Mouse (Mus musculus): ENCODE results near the gene Nmrk2. TPM values are rescaled to one million over a fixed set of nuclear protein-coding genes. Genes with fewer than 3 reads are reported as not detected.
A peak's percentile ranks its signal among the peaks of the same experiment; 100 is the strongest.

Nmrk2 gene
- polyA plus RNA-seq, 1 experiment from 2014 or later: not detected

- peaks cover 16% of the 10 kb centered on the region; the same call in 1 of the 2 replicates for H3K36me3 ChIP-seq (ENCODE audit: control insufficient read depth, insufficient read depth, low read length)
- H3K9ac ChIP-seq (ENCODE audit: low read depth, low read length): peak overlapping the region; percentile 84
- peak overlapping the region; percentile 86; the same call in 1 of the 2 replicates for H3K27ac ChIP-seq (ENCODE audit: low read depth, low read length)
- peak overlapping the region; percentile 61 for H3K4me3 ChIP-seq (ENCODE audit: low read length)
- H3K27me3 ChIP-seq (ENCODE audit: control insufficient read depth, insufficient read depth, low read length): peaks cover 33% of the 10 kb centered on the region
- H3K4me1 ChIP-seq (ENCODE audit: control insufficient read depth, insufficient read depth, low read length): peaks cover 12% of the 10 kb centered on the region
- peak; percentile 81 for ATAC-seq (ENCODE audit: low FRiP score, low TSS enrichment)
- H3K9me3 ChIP-seq (ENCODE audit: control insufficient read depth, low read length): no peaks in the 10 kb centered on the region
- H3K4me2 ChIP-seq (replicated peaks; ENCODE audit: low read depth, low read length): peak overlapping the region; percentile 91
- under 1% methylated on average over 89 of the region's 93 CpGs for WGBS
Observed at GRCm38 (mm10) chr10:81192270-81192967, 9.4 kb downstream of the Nmrk2 start.

GRCm38 (mm10) chr10:81191342-81191982 lies 10.4 kb downstream of the Nmrk2 start:
- Histone ChIP-seq H3K9me3 (ENCODE audit: control insufficient read depth, low read length) (no peaks in the 10 kb centered on the region), H3K36me3 (ENCODE audit: control insufficient read depth, insufficient read depth, low read length) (peaks cover 23% of the 10 kb centered on the region; the same call in 1 of the 2 replicates), H3K4me3 (ENCODE audit: low read length) (no peak overlapping the region), H3K4me1 (ENCODE audit: control insufficient read depth, insufficient read depth, low read length) (peaks cover 12% of the 10 kb centered on the region), H3K27me3 (ENCODE audit: control insufficient read depth, insufficient read depth, low read length) (peaks cover 29% of the 10 kb centered on the region), H3K27ac (ENCODE audit: low read depth, low read length) (no peak overlapping the region; the same call in 1 of the 2 replicates), H3K9ac (ENCODE audit: low read depth, low read length) (no peak overlapping the region), H3K4me2 (replicated peaks; ENCODE audit: low read depth, low read length) (peak overlapping the region; percentile 91; the same call in 1 of the 2 replicates)
- WGBS: 84% methylated on average over 18 of the region's 18 CpGs
- ATAC-seq (ENCODE audit: low FRiP score, low TSS enrichment): no peak

GRCm38 (mm10) chr10:81190912-81191321 lies 10.9 kb downstream of the Nmrk2 start:
- Histone ChIP-seq H3K4me1 (ENCODE audit: control insufficient read depth, insufficient read depth, low read length) (peaks cover 12% of the 10 kb centered on the region), H3K4me3 (ENCODE audit: low read length) (no peak overlapping the region), H3K36me3 (ENCODE audit: control insufficient read depth, insufficient read depth, low read length) (peaks cover 23% of the 10 kb centered on the region; the same call in 1 of the 2 replicates), H3K9ac (ENCODE audit: low read depth, low read length) (no peak overlapping the region), H3K9me3 (ENCODE audit: control insufficient read depth, low read length) (no peaks in the 10 kb centered on the region), H3K27me3 (ENCODE audit: control insufficient read depth, insufficient read depth, low read length) (peaks cover 27% of the 10 kb centered on the region), H3K27ac (ENCODE audit: low read depth, low read length) (no peak overlapping the region), H3K4me2 (replicated peaks; ENCODE audit: low read depth, low read length) (no peak overlapping the region)
- 72% methylated on average over 6 of the region's 6 CpGs for WGBS
- ATAC-seq (ENCODE audit: low FRiP score, low TSS enrichment): 0 out of 2 replicates have a peak, but pooled peaks have one; percentile 7

- peaks cover 22% of the 10 kb centered on the region for H3K27me3 ChIP-seq (ENCODE audit: control insufficient read depth, insufficient read depth, low read length)
- no peaks in the 10 kb centered on the region for H3K9me3 ChIP-seq (ENCODE audit: control insufficient read depth, low read length)
- no peak overlapping the region for H3K27ac ChIP-seq (ENCODE audit: low read depth, low read length)
- WGBS: 75% methylated on average over 31 of the region's 31 CpGs
- no peak for ATAC-seq (ENCODE audit: low FRiP score, low TSS enrichment)
- H3K36me3 ChIP-seq (ENCODE audit: control insufficient read depth, insufficient read depth, low read length): peaks cover 27% of the 10 kb centered on the region; the same call in 1 of the 2 replicates
- no peak overlapping the region for H3K9ac ChIP-seq (ENCODE audit: low read depth, low read length)
- H3K4me2 ChIP-seq (replicated peaks; ENCODE audit: low read depth, low read length): no peak overlapping the region
- H3K4me3 ChIP-seq (ENCODE audit: low read length): no peak overlapping the region
- peaks cover 12% of the 10 kb centered on the region for H3K4me1 ChIP-seq (ENCODE audit: control insufficient read depth, insufficient read depth, low read length)
Observed at GRCm38 (mm10) chr10:81190236-81190911, 11.5 kb downstream of the Nmrk2 start.

- 84% methylated on average over 26 of the region's 26 CpGs for WGBS
- ATAC-seq (ENCODE audit: low FRiP score, low TSS enrichment): no peak
- Histone ChIP-seq H3K27ac (ENCODE audit: low read depth, low read length) (no peak overlapping the region), H3K4me3 (ENCODE audit: low read length) (no peak overlapping the region), H3K27me3 (ENCODE audit: control insufficient read depth, insufficient read depth, low read length) (peaks cover 16% of the 10 kb centered on the region; the same call in 1 of the 2 replicates), H3K4me2 (replicated peaks; ENCODE audit: low read depth, low read length) (no peak overlapping the region), H3K4me1 (ENCODE audit: control insufficient read depth, insufficient read depth, low read length) (peaks cover 15% of the 10 kb centered on the region), H3K9me3 (ENCODE audit: control insufficient read depth, low read length) (no peaks in the 10 kb centered on the region), H3K36me3 (ENCODE audit: control insufficient read depth, insufficient read depth, low read length) (peaks cover 32% of the 10 kb centered on the region; the same call in 1 of the 2 replicates), H3K9ac (ENCODE audit: low read depth, low read length) (no peak overlapping the region)
Observed at GRCm38 (mm10) chr10:81189821-81190220, 12.0 kb downstream of the Nmrk2 start.

- Histone ChIP-seq H3K4me1 (ENCODE audit: control insufficient read depth, insufficient read depth, low read length) (peaks cover 14% of the 10 kb centered on the region), H3K27ac (ENCODE audit: low read depth, low read length) (no peak overlapping the region), H3K27me3 (ENCODE audit: control insufficient read depth, insufficient read depth, low read length) (no peaks in the 10 kb centered on the region), H3K9me3 (ENCODE audit: control insufficient read depth, low read length) (no peaks in the 10 kb centered on the region), H3K36me3 (ENCODE audit: control insufficient read depth, insufficient read depth, low read length) (peaks cover 38% of the 10 kb centered on the region), H3K9ac (ENCODE audit: low read depth, low read length) (no peak overlapping the region), H3K4me2 (replicated peaks; ENCODE audit: low read depth, low read length) (no peak overlapping the region), H3K4me3 (ENCODE audit: low read length) (no peak overlapping the region)
- WGBS: 93% methylated on average over 9 of the region's 9 CpGs
- ATAC-seq (ENCODE audit: low FRiP score, low TSS enrichment): no peak
Observed at GRCm38 (mm10) chr10:81187161-81187560, 14.7 kb downstream of the Nmrk2 start.

- Histone ChIP-seq H3K4me2 (replicated peaks; ENCODE audit: low read depth, low read length) (no peak overlapping the region), H3K36me3 (ENCODE audit: control insufficient read depth, insufficient read depth, low read length) (peaks cover 51% of the 10 kb centered on the region), H3K9ac (ENCODE audit: low read depth, low read length) (no peak overlapping the region), H3K27ac (ENCODE audit: low read depth, low read length) (peak overlapping the region; percentile 10; the same call in 1 of the 2 replicates), H3K4me3 (ENCODE audit: low read length) (no peak overlapping the region), H3K4me1 (ENCODE audit: control insufficient read depth, insufficient read depth, low read length) (peaks cover 11% of the 10 kb centered on the region; the same call in 1 of the 2 replicates), H3K27me3 (ENCODE audit: control insufficient read depth, insufficient read depth, low read length) (no peaks in the 10 kb centered on the region), H3K9me3 (ENCODE audit: control insufficient read depth, low read length) (no peaks in the 10 kb centered on the region)
- no peak for ATAC-seq (ENCODE audit: low FRiP score, low TSS enrichment)
- WGBS: 46% methylated on average over 4 of the region's 4 CpGs
Observed at GRCm38 (mm10) chr10:81184765-81185164, 17.1 kb downstream of the Nmrk2 start.

- no peaks in the 10 kb centered on the region for H3K27me3 ChIP-seq (ENCODE audit: control insufficient read depth, insufficient read depth, low read length)
- H3K4me2 ChIP-seq (replicated peaks; ENCODE audit: low read depth, low read length): peak within 1 kb of the TSS; percentile 56
- peak within 1 kb of the TSS; percentile 68 for H3K4me3 ChIP-seq (ENCODE audit: low read length)
- ATAC-seq (ENCODE audit: low FRiP score, low TSS enrichment): no peak
- H3K4me1 ChIP-seq (ENCODE audit: control insufficient read depth, insufficient read depth, low read length): peaks cover 15% of the 10 kb centered on the region; the same call in 1 of the 2 replicates
- WGBS: 86% methylated on average over 5 of the region's 5 CpGs
- peak within 1 kb of the TSS; percentile 66 for H3K27ac ChIP-seq (ENCODE audit: low read depth, low read length)
- H3K36me3 ChIP-seq (ENCODE audit: control insufficient read depth, insufficient read depth, low read length): peaks cover 58% of the 10 kb centered on the region
- no peaks in the 10 kb centered on the region for H3K9me3 ChIP-seq (ENCODE audit: control insufficient read depth, low read length)
- peak within 1 kb of the TSS; percentile 72 for H3K9ac ChIP-seq (ENCODE audit: low read depth, low read length)
Observed at GRCm38 (mm10) chr10:81183805-81184204, 18.0 kb downstream of the Nmrk2 start, which contains the start of gene 4930442H23Rik. Gene 4930442H23Rik, minus strand, starts transcription at chr10:81183849.
